Mouse (Mus musculus) midbrain, embryonic 10.5 days (tissue): ENCODE data around the gene Klf11. TPM values are rescaled to one million over a fixed set of nuclear protein-coding genes. Genes with fewer than 3 reads are reported as not detected.

Experiments
- DNase-seq: peaks from one replicate; pipeline ENCODE4 v3.0.0-alpha.2; 2017; ENCODE audit warnings: low spot score
- H3K27ac ChIP-seq: fragments of 300-500 bp; sonication (generic); replicated peaks from 2 replicates; pipeline ENCODE4 v1.5.1; 2016; ENCODE audit warnings: mild to moderate bottlenecking
- H3K27me3 ChIP-seq: fragments of 300-500 bp; sonication (generic); 2 replicates; pipeline ENCODE4 v1.6.1; 2016; ENCODE audit warnings: low read depth, mild to moderate bottlenecking; ENCODE audit not compliant: poor library complexity, severe bottlenecking
- H3K36me3 ChIP-seq: fragments of 300-500 bp; sonication (generic); 2 replicates; pipeline ENCODE4 v1.6.1; 2016; ENCODE audit warnings: mild to moderate bottlenecking, moderate library complexity
- H3K4me1 ChIP-seq: fragments of 300-500 bp; sonication (generic); 2 replicates; pipeline ENCODE4 v1.6.1; 2016
- H3K4me3 ChIP-seq: fragments of 300-500 bp; sonication (generic); 2 replicates; pipeline ENCODE4 v1.5.1; 2016; ENCODE audit warnings: mild to moderate bottlenecking, moderate library complexity
- H3K9me3 ChIP-seq: fragments of 300-500 bp; sonication (generic); replicated peaks from 2 replicates; pipeline ENCODE4 v1.6.1; 2016; ENCODE audit warnings: mild to moderate bottlenecking
- WGBS: fragments of 180-500 bp; shearing (Covaris S2); methylation state at CpG from one replicate; pipeline ENCODE4 v1.1.7; 2016; 5-methylcytosine and 5-hydroxymethylcytosine counted together
- polyA plus RNA-seq: library from polyadenylated mRNA; unstranded; fragments of >200 nt; fragmentation: Nextera tagmentation; extraction: Ambion mirVana; gene quantifications from 2 replicates; pipeline ENCODE4 v1.2.1, GENCODE M21; 2016

Gene Klf11
- polyA plus RNA-seq: 13.6 and 16.1 TPM in 2 replicates

GRCm38 (mm10) chr12:24651063-24651557 is at the start of gene Klf11:
TSS of gene Klf11 (plus strand) at chr12:24651274.
- Histone ChIP-seq H3K4me3 (peak within 1 kb of the TSS; percentile 93), H3K4me1 (peaks cover 46% of the 10 kb centered on the region), H3K9me3 (no peaks in the 10 kb centered on the region), H3K36me3 (peaks cover 29% of the 10 kb centered on the region), H3K27ac (peak within 1 kb of the TSS; percentile 99), H3K27me3 (peaks cover 18% of the 10 kb centered on the region)
- peak; percentile 99 for DNase-seq
- under 1% methylated on average over 68 of the region's 68 CpGs for WGBS

DNA sequence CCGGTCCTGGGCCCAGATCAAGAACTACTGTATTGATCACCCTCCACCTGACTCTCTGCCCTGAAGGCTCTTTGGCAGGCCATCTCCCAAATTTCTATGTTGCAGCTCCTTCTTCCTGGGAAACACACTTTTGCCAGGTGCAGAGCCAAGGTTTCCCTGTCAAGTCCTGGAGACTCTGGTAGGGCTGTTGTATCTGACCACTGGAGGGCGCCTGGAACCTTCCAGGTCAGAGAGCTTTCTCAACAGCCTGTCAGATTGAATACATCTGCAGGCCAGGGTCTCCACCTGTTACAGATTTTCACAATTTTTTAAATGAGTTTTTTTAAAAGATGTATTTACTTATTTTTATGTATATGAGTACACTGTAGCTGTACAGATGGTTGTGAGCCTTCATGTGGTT is 47.8 kb upstream of the Klf11 start:
- peak; percentile 60 for DNase-seq
- H3K27me3 ChIP-seq: peaks cover 9% of the 10 kb centered on the region
- 0 out of 2 replicates have a peak, but pooled peaks cover 2% of the 10 kb centered on the region for H3K4me1 ChIP-seq
- H3K27ac ChIP-seq: no peak overlapping the region
- no peaks in the 10 kb centered on the region for H3K9me3 ChIP-seq
- H3K4me3 ChIP-seq: no peak overlapping the region
- H3K36me3 ChIP-seq: no peaks in the 10 kb centered on the region
- WGBS: 41% methylated on average over 2 of the region's 2 CpGs

- H3K9me3 ChIP-seq: no peaks in the 10 kb centered on the region
- H3K36me3 ChIP-seq: no peaks in the 10 kb centered on the region
- 0 out of 2 replicates have a peak, but pooled peaks cover 2% of the 10 kb centered on the region for H3K4me1 ChIP-seq
- 71% methylated on average over 10 of the region's 10 CpGs for WGBS
- no peak for DNase-seq
- peaks cover 9% of the 10 kb centered on the region for H3K27me3 ChIP-seq
- H3K27ac ChIP-seq: no peak overlapping the region
- no peak overlapping the region for H3K4me3 ChIP-seq
These were observed 44.9 kb upstream of the Klf11 start for GRCm38 (mm10) chr12:24606166-24606565.

DNA sequence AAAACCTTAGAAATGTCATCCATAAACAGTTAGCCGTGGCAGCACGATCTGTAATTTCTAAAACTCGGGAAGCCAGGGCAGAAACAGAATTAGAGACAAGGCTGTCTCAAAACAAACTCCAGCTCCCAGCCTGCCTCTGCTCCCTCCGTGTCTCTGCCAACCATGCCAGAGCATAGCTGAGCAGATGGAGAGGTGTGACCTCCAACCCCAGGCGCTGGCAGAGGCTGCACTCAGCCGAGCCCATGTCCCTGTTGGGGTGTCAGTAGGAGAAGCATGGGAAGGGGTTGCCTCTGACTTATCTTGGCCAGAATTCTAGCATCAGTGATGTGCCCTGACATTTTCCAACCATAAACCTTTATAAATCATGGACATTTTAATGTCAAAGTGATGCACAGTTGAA is 38.5 kb upstream of the Klf11 start:
- WGBS: 91% methylated on average over 6 of the region's 6 CpGs
- Histone ChIP-seq H3K27me3 (no peaks in the 10 kb centered on the region), H3K36me3 (no peaks in the 10 kb centered on the region), H3K27ac (no peak overlapping the region), H3K4me1 (no peaks in the 10 kb centered on the region), H3K4me3 (no peak overlapping the region), H3K9me3 (no peaks in the 10 kb centered on the region)
- DNase-seq: no peak

DNA sequence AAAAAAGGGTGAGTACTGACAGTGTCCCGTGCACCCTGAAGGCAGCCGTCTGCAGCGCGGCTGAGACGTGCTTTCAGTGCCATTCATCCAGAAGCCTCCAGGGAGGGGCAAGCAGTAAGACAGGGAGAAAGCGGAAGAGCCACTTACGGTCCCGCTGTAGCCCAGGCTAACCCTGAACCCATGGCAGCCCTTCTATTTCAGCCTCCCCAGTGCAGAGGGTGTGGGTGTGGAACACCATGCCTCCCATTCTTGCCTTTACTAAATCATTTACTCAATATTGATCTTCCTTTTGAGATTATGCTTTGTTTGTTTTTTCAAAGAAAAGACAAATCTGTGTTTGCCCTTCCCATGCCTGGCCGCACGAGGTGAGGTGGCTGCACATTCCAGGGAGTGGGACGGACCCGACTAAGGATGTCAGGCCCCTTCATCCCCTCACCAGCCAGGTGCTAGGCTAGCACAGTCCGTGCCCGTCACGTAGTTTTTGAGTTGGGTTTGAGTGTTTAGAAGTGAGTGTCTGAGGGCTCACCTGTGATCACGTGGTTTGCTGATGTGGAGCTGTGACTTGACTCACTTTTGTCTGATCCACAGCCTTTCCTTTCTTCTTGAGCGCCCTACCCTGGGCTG is 36.5 kb upstream of the Klf11 start:
- H3K36me3 ChIP-seq: no peaks in the 10 kb centered on the region

DNA sequence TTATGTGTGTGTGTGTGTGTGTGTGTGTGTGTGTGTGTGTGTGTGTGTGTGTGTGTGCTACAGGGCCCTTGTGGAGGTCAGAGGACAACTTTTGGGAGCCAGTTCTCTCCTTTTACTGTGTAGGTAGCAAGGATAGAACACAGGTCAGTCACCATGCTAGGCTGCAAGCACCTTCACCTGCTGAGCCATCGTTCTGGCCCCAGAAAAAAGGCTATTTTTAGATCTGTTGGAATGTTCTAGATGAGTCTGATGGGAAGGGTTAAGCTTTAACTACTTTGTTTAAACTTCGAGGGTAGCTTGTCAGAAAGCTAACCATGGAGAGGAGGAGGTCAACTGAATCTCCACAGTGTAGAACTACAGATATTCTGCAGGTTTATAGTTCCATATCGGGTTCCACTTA is 35.9 kb upstream of the Klf11 start:
- no peaks in the 10 kb centered on the region for H3K4me1 ChIP-seq
- no peaks in the 10 kb centered on the region for H3K36me3 ChIP-seq
- no peak overlapping the region for H3K4me3 ChIP-seq
- no peaks in the 10 kb centered on the region for H3K9me3 ChIP-seq
- WGBS: 88% methylated on average over 3 of the region's 3 CpGs
- no peaks in the 10 kb centered on the region for H3K27me3 ChIP-seq
- no peak overlapping the region for H3K27ac ChIP-seq
- DNase-seq: no peak

More for the DNA sequence above, 36.5 kb upstream of the Klf11 start:
- DNase-seq: no peak
- Histone ChIP-seq H3K27me3 (no peaks in the 10 kb centered on the region), H3K9me3 (no peaks in the 10 kb centered on the region), H3K4me3 (no peak overlapping the region), H3K27ac (no peak overlapping the region), H3K4me1 (no peaks in the 10 kb centered on the region)
- 82% methylated on average over 17 of the region's 17 CpGs for WGBS

- H3K27me3 ChIP-seq: no peaks in the 10 kb centered on the region
- no peak overlapping the region for H3K4me3 ChIP-seq
- no peaks in the 10 kb centered on the region for H3K9me3 ChIP-seq
- DNase-seq: no peak
- no peak overlapping the region for H3K27ac ChIP-seq
- H3K4me1 ChIP-seq: peaks cover 16% of the 10 kb centered on the region
- whole genome bisulfite sequencing: 86% methylated on average over 4 of the region's 4 CpGs
- no peaks in the 10 kb centered on the region for H3K36me3 ChIP-seq
These were observed 31.6 kb upstream of the Klf11 start for GRCm38 (mm10) chr12:24619436-24619835.

DNA sequence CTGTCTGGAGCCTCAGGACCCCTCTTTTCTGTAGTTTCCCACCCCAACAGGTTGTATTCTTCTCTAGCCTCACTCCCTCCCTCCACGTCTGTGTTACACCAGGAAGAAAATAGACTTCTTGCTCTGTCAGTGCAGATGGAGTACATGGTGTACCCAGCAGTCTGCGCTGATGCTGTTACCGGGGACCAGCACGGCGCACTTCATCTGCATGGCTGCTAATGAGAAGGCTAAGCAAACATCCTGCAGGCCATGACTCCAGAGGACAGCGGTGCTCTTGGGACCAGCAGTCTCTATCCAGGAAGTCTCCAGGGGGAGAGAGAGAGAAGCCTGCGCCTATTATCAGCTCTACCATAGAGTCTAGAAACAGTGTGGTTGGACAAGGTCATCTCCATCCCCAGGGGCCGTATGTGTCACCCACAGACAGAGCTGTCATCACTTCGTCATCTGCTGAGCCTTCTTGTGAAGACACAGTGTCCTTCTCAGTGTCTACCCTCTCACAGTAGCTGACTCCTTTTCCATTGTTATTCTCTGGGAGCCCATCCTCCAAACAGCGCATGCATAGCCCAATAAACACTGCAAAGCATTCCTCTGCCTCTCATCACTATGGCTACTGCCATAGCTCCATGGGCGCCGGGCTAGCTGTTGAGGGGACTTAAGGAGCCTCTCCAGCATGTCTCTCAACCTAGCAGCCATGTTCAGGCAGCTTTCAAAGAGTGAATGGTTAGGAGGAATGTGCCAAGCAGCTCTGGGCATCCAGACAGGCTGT is 27.4 kb upstream of the Klf11 start:
- WGBS: 70% methylated on average over 12 of the region's 12 CpGs
- DNase-seq: peak; percentile 42
- Histone ChIP-seq H3K9me3 (no peaks in the 10 kb centered on the region), H3K36me3 (no peaks in the 10 kb centered on the region), H3K27me3 (no peaks in the 10 kb centered on the region), H3K27ac (peak overlapping the region; percentile 63), H3K4me1 (peaks cover 19% of the 10 kb centered on the region), H3K4me3 (no peak overlapping the region)

DNA sequence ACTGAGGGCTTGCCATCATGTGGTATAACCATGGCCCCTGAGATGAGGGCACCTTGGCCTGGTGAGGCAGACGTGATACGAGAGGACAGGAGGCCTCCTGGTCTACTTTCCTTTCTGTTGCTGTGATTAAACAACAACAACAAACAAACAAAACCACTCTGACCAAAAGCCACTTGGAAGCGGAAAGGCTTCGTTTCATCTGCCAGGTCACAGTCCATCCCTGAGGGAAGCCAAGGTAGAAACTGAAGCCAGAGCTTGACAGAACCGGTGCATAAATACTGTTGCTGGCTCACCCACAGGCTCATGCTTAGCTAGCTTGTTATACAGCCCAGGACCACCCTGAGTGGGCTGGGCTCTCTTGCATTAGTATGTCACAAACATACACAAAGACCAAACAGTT is 24.7 kb upstream of the Klf11 start:
- Histone ChIP-seq H3K9me3 (no peaks in the 10 kb centered on the region), H3K36me3 (no peaks in the 10 kb centered on the region), H3K4me1 (peaks cover 19% of the 10 kb centered on the region), H3K27me3 (no peaks in the 10 kb centered on the region), H3K4me3 (no peak overlapping the region), H3K27ac (no peak overlapping the region)
- DNase-seq: no peak
- 90% methylated on average over 5 of the region's 5 CpGs for WGBS

GRCm38 (mm10) chr12:24627215-24627614 is 23.9 kb upstream of the Klf11 start:
- 70% methylated on average over 3 of the region's 3 CpGs for WGBS
- no peak for DNase-seq
- H3K27ac ChIP-seq: no peak overlapping the region
- peaks cover 19% of the 10 kb centered on the region for H3K4me1 ChIP-seq
- H3K36me3 ChIP-seq: no peaks in the 10 kb centered on the region
- H3K4me3 ChIP-seq: no peak overlapping the region
- no peaks in the 10 kb centered on the region for H3K27me3 ChIP-seq
- H3K9me3 ChIP-seq: no peaks in the 10 kb centered on the region

DNA sequence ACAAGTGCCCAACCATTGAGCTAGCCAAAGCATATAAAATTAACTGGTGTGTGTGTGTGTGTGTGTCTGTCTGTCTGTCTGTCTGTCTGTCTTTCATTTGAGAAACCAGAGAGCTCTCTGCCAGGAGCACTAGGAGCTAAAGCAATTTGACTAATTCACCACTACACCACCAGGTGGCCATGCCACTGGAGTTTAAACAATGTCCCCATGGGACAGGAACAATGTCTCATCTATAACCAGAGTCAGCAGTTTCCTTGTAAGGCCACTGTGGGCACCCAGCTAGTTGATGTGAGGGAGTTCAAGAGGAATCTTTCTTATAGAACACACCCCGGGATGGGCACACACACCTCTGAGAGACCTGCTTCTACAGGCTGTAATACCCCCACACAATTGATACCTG is 20.9 kb upstream of the Klf11 start:
- Histone ChIP-seq H3K27ac (no peak overlapping the region), H3K4me3 (no peak overlapping the region), H3K27me3 (no peaks in the 10 kb centered on the region), H3K9me3 (no peaks in the 10 kb centered on the region), H3K4me1 (0 out of 2 replicates have a peak, but pooled peaks cover 3% of the 10 kb centered on the region), H3K36me3 (no peaks in the 10 kb centered on the region)
- WGBS: 83% methylated on average over 1 of the region's 1 CpGs
- no peak for DNase-seq

- H3K27me3 ChIP-seq: no peaks in the 10 kb centered on the region
- 76% methylated on average over 4 of the region's 4 CpGs for WGBS
- H3K4me1 ChIP-seq: 0 out of 2 replicates have a peak, but pooled peaks cover 3% of the 10 kb centered on the region
- H3K9me3 ChIP-seq: no peaks in the 10 kb centered on the region
- no peaks in the 10 kb centered on the region for H3K36me3 ChIP-seq
- H3K27ac ChIP-seq: no peak overlapping the region
- no peak overlapping the region for H3K4me3 ChIP-seq
- no peak for DNase-seq
These were observed 18.7 kb upstream of the Klf11 start for GRCm38 (mm10) chr12:24632404-24632803.

DNA sequence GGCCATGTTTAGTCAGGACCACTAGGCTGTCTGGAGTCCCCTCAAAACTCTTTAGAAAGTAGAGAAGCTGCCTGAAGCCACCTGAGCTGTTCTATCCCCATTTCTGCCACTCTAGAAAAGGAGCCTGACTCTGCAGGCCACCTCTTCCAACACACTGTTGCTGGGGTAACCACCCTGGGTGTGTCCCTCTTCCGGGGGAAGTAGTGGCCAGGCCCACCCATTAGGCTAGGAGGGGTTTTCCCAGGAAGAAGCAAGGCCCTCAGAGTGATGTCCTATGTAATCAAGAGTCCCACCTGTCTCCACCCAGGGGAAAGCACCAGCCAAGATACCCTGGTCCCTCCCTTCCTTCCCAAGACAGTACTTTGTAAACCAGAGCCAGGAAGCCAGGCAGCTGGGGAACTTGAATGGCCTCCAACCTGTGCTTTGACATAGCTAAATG is 17.3 kb upstream of the Klf11 start:
- Histone ChIP-seq H3K4me1 (0 out of 2 replicates have a peak, but pooled peaks cover 3% of the 10 kb centered on the region), H3K9me3 (no peaks in the 10 kb centered on the region), H3K27ac (no peak overlapping the region), H3K36me3 (no peaks in the 10 kb centered on the region), H3K27me3 (no peaks in the 10 kb centered on the region), H3K4me3 (no peak overlapping the region)
- DNase-seq: no peak
- 89% methylated on average over 1 of the region's 1 CpGs for WGBS
